Mouse (Mus musculus) brain, embryonic 18.5 days (tissue): Measurements from ENCODE around the gene Tmem233.
A peak's percentile ranks its signal among the peaks of the same experiment; 100 is the strongest.

Experiments
- DNase-seq: peaks from one replicate; pipeline ENCODE4 v3.0.0-alpha.2; 2012; ENCODE audit warnings: low read depth, low spot score

The Tmem233 gene

DNA sequence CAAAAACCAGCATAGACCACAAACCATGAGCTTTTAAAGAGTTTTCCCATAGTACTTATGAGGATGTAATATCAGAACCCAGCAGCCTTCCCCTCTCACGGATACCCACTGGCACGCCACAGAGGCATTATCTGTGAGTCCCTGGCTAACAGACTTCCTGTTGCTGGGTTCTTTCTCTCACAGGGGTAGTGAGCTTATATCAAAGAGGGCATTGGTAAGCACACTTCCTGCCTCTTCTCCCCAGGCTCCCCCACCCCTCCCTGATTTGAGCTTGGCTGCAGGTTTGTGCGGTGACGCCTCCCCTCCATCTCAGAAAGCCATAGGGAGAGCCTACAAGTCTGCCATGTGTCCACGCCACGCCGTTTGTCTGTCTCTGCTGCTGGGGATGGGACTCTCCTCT lies 54.0 kb downstream of the Tmem233 start:
- DNase-seq: no peak

- DNase-seq: no peak
Measured at GRCm38 (mm10) chr5:116026561-116026960, 56.5 kb downstream of the Tmem233 start.

DNA sequence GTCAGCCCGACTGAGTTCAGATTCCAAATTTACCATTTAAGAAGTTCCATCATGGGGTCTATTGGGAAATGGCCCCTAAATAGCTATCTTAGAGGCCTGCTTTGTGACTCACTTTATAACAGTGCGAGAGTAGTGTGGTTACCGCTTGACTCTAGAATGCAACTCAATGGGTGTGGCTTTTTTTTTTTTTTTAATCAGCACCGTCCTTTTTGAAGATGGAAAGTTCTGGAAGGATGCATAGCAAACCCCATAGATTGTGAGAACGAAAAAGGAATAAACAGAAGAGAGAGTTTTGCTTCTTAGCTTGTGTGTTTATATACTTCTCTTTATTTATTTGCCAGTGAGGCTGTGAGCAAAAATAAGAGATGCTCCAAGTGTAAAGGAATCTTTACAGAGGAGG lies 56.9 kb downstream of the Tmem233 start:
- DNase-seq: no peak

GRCm38 (mm10) chr5:116024327-116024739 lies 58.7 kb downstream of the Tmem233 start, which contains the start of gene Prkab1:
TSS of gene Prkab1 (minus strand) at chr5:116024508.
- DNase-seq: peak; percentile 85

GRCm38 (mm10) chr5:116023821-116024284 lies 59.2 kb downstream of the Tmem233 start:
- DNase-seq: no peak

- DNase-seq: no peak
Measured at GRCm38 (mm10) chr5:116023251-116023661, 59.8 kb downstream of the Tmem233 start.

DNA sequence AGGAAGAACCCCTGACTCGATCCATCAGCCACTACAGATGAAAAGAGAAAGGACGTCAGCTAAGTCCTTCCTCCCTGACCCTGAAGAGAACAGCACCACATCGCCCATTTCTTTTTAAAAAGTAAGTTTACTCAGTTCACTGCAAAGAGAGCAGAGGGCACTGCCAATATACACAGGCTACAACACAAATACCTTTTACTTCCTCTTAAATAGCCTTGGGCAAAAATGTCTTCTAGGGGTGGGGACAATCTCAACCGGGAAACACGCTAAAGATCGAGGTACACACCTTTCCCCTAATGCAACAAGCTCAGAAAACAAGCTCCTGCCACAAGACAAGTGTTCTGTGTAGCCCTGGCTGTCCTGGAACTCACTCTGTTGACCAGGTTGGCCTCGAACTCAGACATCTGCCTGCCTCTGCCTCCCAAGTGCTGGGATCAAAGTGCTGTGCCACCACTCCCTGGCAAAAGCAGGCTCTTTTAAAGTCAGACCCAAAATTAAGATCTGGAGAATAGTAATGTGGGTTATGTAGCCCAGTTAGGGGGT lies 60.3 kb downstream of the Tmem233 start:
- DNase-seq: no peak

DNA sequence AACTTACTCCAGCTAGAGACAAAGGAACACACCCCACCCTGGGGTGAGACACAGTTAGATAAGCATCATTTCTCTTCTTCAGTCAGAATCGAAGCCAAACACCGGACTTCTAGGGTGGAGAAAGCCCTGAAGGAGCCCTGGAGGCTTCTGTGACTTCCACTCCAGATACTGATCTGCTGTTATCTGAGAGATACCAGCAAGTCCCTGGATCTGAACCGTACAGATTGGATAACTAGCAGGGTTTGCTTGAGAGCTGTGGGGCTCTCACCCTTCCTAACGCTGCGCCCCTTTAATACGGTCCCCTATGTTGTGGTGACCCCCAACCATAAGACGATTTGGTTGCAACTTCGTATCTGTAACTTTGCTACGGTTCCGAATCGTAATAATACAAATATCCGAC lies 60.9 kb downstream of the Tmem233 start:
- DNase-seq: no peak

GRCm38 (mm10) chr5:116021552-116021951 lies 61.5 kb downstream of the Tmem233 start:
- no peak for DNase-seq

DNA sequence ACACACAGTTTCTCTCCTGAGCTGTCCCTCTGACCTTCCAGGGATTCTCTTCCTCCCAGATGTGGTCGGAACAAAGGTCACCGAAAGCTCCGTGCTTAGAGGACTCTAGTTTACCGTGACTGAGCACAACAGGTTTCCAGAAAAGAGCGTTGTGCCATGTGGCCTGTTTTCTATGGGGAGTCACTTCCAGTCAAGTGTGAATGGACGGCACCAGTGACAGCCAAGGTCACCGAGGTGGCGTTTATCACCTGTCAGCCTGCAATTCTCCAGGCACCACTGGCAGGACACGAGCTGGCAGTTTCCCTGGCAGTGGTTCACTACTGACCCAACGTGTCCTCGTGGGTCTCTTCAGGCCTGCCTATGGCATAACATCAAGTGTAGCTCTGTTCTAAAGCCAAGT lies 63.7 kb downstream of the Tmem233 start:
- DNase-seq: no peak

DNA sequence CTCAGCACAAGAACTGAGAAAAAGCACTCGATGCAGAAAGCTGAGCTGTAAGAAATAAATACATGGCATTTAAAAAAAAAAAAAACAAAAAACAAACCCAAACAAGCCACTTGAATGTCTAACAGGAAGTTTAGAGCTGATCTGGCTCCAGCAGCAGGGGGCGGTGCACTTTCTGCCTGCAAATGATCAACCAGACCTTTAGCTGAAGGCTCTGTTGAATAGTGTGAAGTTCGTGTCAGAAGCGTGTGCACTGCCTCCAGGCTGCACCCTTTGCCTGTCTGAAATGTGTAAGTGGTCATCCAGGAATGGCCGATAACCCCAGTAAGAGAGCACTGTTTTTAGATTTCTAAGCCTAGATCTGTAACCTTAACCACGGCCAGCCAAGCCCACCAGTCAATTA lies 64.3 kb downstream of the Tmem233 start:
- no peak for DNase-seq

- DNase-seq: no peak
Measured at GRCm38 (mm10) chr5:116018196-116018595, 64.8 kb downstream of the Tmem233 start.

- no peak for DNase-seq
Measured at GRCm38 (mm10) chr5:116017391-116017790, 65.7 kb downstream of the Tmem233 start.

DNA sequence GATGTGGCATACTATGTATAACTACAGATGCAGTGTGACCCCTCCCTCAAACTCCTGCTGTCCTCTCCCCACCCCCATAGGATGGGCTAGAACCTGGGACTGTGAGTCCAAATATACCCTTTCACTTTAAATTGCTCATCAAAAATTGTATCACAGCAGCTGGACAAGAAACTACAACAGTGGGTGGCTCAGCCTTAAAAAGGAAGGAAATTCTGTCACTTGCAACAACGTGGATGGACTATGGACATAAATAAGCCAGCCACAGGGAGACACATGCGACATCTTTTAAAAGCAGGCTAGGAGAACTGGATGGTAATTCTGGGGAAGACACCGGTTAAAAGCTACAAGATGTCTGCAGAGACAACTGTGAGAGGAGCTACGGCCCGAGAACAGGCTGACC lies 66.5 kb downstream of the Tmem233 start:
- DNase-seq: no peak

DNA sequence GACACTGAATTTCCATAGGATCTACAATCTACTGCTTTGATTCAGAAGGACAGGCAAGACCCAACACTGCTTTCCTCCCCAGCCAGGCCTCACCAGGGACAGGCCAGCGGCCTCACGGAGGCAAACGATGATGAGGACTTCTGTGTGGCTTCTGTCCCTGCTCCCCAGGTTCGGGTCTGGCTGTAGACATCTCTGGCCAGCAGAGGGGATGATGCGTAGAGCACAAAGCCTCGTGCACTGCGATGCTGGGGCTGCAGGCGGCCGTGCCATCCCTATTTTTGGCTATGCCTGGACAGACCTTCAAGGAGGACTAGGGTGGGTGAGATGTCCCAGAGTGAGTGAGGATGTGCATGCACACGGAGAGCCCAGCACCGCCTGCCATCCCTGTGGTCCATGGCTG lies 68.8 kb downstream of the Tmem233 start:
- DNase-seq: no peak

DNA sequence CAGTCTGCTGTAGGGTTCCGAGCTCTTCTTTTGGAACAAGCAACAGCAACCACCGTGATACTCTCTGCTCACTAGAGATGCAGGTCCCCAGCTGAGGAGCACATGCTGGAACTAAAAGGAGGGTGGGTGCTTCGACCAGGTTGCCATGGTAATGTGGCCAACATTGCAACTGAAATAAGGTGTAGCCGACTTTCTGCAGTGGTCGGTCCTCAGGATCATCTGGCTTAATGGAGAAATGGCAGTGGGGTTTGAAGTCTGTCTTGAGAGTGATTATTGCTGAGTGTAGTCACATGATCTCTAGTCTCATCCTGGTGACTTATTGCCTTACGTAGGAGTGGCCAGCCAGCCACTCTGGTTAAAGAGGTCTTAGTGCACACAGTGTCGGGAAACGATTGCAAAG lies 69.2 kb downstream of the Tmem233 start:
- DNase-seq: no peak

GRCm38 (mm10) chr5:116012503-116012902 lies 70.5 kb downstream of the Tmem233 start:
- no peak for DNase-seq

- no peak for DNase-seq
Measured at GRCm38 (mm10) chr5:116011700-116012099, 71.3 kb downstream of the Tmem233 start.

DNA sequence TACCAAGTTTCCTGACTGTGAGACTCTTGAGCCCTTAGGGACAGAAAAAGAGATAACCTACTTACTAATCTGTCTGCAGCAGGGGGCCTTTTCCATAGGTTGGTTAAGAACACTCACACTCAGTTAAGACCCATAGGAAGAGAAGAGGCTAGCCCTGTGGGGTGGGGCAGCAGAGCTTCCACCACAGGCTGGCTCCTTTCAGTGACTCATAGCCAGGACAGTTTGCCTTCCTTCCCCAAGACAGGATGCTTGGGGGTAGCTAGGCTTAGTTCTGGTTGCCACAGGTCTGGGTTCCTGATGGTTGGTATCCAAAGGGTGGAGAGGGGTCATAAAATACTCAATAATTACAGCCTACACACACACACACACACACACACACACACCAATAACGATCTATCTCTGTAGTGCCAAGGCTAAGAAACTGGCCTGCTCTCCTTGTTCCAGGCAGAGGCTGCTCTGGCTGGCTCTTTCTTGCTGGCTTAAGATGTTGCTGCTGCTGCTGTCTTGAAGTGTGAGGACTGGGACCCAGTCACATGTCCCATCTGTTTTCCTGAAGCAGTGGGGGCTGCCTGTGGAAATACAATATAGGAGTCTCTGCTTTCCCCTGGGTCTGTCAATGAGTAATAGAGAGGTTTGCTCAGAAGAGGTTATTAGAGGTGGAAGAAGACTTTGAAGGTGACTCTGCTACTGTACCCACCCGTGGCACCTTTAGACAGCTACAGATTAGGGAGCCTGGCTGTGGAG lies 73.0 kb downstream of the Tmem233 start:
- no peak for DNase-seq

GRCm38 (mm10) chr5:116009091-116009851 lies 73.8 kb downstream of the Tmem233 start:
- no peak for DNase-seq

DNA sequence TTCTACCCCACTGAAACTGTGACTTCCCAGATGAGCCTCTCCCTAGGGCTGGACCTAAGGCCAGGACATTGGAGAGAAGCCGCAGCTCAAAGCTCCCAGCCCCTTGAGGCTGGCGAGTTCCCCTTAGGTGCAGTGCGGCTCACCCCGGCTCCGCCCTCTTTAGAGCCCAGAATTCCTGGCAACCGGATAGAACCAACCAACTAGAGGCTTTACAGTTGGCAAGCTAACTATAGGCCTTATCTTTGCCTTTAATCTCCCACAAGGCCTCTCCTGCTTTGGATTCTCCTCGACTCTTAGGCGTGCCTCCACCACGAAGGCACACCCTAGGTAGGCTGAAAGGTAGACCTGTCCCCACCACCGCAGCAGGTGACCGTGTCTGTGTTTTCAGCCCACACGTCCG lies 75.3 kb downstream of the Tmem233 start:
- DNase-seq: no peak

- DNase-seq: no peak
Measured at GRCm38 (mm10) chr5:116006324-116007099, 76.5 kb downstream of the Tmem233 start.
